Mouse (Mus musculus): Measurements from ENCODE around the gene Stip1.
"Not testable (repeated sequence)": the region's sequence is repeated elsewhere in the genome, so short reads cannot be mapped to it uniquely, and the experiment has no call there.

Stip1 gene

DNA sequence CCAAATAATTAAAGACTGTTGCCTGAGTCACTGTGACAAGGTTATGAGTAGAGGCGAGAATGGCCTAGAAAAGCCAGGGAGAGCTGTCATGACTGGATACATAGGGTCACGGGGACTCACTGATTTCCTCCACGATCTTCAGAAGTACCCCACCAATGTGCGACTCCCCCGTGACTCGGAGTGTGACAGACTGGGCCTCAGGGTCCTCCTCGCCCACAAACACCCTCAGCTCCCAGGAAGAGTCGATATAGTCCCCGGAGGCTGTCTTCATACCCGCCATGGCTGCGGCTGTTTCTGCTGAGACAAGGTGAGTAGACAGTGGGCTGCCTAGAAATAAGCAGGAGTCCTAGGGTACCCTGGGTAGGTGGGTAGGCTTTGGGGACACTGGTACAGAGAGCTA, 21.2 kb downstream of the Stip1 start:
- no peak for ATAC-seq (ENCODE audit: insufficient number of reproducible peaks, low FRiP score, low TSS enrichment)

- no peak for ATAC-seq (ENCODE audit: insufficient number of reproducible peaks, low FRiP score, low TSS enrichment)
These were observed 22.0 kb downstream of the Stip1 start for GRCm38 (mm10) chr19:7017541-7018457.

DNA sequence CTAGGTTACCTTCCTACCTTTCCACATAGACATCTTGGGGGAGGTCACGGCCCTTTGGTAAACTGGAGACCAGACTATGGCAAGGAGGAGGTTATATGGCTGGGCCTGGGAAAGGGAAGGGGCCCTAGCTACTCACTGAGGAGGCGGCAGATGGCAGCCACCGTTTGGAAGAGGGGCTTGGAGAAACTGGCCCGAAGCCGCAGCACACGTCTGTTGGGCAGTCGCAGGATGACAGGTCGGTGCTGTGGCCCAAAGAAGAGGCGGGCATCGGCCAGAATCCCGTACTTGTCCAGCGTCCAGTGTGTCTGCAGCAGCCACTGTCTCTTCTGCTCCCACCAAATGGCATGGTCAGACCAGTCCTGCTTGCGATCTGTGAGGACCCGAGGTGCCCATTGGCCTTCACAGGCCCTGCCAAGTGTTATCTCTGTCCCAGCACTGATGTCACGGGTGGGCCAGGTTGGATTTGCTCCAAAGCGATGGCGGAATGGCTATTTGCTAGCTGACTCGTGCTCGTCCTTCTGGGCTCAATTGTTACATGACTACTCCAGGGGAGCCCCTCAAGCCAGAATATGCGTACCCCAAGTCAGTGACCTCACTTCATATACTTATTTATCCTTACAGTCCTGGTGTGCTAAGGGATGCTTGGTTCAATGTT, 25.2 kb downstream of the Stip1 start:
- no peak for ATAC-seq (ENCODE audit: insufficient number of reproducible peaks, low FRiP score, low TSS enrichment)

DNA sequence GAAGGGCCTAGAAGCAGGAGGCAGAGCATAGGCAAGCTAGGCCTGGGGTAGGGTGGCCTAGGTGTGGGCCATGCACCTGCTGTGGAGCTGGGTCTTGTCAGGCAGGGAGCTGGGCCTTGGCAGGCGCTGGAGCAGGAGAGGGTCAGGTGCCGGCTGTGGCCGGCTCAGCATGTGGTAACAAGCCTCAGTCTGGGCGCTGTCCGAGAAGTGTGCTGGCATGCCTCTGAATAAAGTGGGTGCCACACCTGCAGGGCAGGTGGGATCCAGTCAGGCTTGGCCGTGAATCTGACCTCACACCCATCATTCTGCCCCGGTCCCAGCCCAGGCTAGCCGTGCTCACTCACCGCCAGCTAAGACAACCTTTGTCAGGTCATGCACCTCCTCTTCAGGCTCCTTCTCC, 25.8 kb downstream of the Stip1 start:
- ATAC-seq (ENCODE audit: insufficient number of reproducible peaks, low FRiP score, low TSS enrichment): no peak

- ATAC-seq (ENCODE audit: insufficient number of reproducible peaks, low FRiP score, low TSS enrichment): no peak
These were observed 27.3 kb downstream of the Stip1 start for GRCm38 (mm10) chr19:7012426-7012825.

- no peak for ATAC-seq (ENCODE audit: insufficient number of reproducible peaks, low FRiP score, low TSS enrichment)
These were observed 32.7 kb downstream of the Stip1 start for GRCm38 (mm10) chr19:7006892-7007593.

DNA sequence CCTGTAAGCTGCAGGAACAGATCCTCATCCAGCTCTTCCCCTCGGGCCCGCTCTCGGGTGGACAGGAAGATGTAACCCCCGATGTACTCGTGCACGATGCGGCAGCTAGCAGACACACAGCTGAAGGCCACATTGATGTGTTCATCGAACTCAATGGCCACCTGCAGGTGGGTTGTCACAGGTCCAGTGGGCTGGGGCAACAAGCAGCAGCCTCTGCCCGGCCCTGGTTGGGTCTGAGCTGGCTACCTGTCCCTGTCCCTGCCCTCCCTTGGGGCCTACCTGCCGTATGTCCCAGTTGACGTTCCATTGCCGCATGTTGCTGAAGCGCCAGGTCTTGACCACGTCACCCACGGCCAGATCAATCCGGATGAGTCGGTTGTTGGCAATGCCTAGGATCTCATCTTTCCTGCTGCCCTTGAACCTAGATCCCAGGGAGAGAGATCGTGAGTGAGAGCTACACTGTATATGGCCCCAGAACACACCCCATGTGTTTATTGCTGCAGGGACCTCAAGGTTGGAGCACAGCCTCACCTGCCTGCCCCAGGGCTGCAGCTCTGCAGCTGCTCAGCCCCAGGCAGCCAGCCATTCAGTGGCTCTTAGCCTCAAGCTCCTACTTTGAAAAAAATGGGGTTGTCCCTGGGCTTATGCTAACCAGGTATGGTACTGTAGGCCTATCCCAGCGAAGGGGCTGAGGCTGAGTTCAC, 40.3 kb downstream of the Stip1 start:
- no peak for ATAC-seq (ENCODE audit: insufficient number of reproducible peaks, low FRiP score, low TSS enrichment)

DNA sequence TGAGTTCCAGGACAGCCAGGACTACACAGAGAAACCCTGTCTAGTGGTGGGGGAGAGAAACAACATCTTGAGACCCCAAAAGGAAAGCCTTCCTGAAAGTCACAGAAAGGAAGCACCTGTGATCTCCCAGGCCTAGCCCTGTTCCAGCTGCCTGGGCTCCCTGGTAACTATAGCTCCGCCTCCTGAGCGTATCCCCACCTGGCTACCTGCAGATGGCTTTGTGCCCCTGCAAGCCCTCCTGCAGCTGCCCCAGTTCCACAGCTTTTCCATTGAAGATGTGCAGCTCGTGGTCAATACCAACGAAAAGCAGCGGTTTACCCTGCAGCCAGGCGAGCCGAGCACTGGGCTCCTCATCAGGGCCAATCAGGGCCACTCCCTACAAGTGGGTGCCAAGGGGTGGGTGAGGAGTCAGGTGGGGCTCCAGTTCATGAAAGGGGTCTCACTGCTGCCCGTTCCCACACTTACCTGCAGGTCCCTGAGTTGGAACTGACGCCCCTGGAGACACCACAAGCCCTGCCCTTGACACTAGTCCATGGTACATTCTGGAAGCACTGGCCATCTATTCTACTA, 42.0 kb downstream of the Stip1 start:
- ATAC-seq (ENCODE audit: insufficient number of reproducible peaks, low FRiP score, low TSS enrichment): no peak

DNA sequence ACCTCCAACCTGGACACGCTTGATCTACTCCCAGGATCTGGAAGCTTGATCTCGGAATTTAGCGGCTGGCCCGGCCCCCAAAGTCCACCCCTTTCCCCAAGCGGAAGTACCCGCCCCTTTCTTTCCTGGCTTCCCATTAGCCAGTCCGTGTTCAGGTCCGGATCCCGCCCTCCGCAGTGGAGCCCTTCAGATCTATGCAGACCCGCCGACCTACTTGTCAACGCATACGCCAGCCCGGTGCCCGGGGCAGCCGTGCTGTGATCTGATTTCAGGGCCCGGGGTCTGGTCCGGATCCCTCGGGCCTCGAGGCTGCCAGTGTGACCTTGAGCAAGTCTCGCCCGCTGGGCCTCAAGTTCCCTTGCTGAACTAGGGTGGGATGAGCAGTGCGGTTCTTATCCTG, 43.8 kb downstream of the Stip1 start, which contains the start of the genes Nudt22 and Trpt1:
Gene Nudt22 (minus strand): TSS at position 112 of the 400 bp plus-strand sequence.
Gene Trpt1 (plus strand): TSS at position 126 of the 400 bp plus-strand sequence.
- ATAC-seq (ENCODE audit: insufficient number of reproducible peaks, low FRiP score, low TSS enrichment): peak; percentile 64

GRCm38 (mm10) chr19:6995255-6995991, 44.3 kb downstream of the Stip1 start:
- no peak for ATAC-seq (ENCODE audit: insufficient number of reproducible peaks, low FRiP score, low TSS enrichment)

DNA sequence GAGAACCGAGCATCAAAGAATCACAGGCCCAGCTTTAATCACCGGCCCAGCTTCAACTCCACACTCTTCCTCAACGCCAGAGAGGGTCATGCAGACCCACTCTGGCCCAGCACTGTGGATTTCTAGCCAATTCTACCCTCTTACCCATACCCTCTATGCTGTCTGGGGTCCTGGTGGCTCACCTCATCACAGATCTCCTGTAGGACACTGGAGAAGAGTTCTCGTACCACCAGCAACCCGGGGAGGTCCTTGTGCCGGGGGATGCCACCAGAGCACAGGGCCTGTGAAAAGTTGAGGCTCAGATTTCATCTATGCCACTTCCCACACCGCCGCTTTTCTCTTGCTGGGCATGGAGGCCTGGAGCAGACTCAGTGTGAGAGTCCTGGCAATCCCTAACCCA, 45.3 kb downstream of the Stip1 start:
- no peak for ATAC-seq (ENCODE audit: insufficient number of reproducible peaks, low FRiP score, low TSS enrichment)

DNA sequence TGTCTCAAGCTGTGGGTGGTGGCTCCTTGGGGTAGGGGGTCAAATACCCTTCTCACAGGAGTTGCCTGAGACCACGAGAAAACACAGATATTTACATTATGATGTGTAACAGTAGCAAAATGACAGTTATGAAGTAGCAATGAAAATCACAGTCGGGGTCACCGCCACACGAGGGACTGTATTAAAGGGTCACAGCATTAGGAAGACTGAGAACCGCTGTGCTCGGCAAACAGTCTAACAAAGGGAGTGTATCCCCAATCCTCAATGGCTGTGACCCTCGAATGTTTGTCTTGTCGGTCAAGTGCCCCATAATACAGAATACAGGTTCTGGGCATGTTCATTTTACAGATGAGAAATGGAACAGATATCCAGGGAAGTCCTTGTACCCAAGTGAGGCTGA, 45.8 kb downstream of the Stip1 start:
- ATAC-seq (ENCODE audit: insufficient number of reproducible peaks, low FRiP score, low TSS enrichment): no peak

DNA sequence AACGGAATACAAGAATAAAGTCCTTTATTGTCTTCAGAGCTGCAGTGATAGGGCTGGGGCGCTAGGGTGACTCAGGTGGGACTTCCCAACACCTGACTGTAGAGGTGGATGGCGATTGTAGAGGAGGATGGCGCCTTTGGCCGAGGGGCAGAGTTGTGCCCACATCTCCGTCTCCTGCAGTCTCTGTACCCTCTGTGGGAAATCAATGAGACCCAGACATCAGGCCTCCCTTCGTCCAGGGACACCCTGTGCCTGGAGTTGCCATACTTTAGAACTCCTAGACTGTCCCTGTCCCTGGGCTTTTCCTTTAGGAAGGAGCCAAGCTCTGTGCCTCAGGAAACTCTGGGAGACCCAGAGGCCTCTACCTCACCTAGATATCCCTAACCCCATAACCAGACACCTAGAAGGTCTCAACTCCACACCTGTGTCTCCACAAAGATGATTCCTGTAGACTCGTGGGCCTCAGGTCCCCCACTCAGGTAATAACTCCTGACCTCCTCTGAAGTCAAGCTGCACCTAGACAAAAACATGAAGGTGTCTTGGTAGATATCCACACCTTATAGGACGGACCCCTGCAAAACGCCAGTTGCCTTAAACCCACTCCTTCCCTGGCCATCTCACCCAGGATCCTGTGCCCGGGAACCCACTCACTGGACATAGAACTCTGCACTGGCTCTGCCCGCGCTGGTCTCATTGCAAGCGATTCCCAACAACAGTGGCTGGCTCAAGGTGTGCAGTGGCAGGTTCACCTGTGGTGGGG, 46.6 kb downstream of the Stip1 start:
- no peak for ATAC-seq (ENCODE audit: insufficient number of reproducible peaks, low FRiP score, low TSS enrichment)

GRCm38 (mm10) chr19:6992011-6992858, 47.5 kb downstream of the Stip1 start, which contains the start of gene Dnajc4:
Gene Dnajc4, minus strand, starts transcription at chr19:6992572.
- ATAC-seq (ENCODE audit: insufficient number of reproducible peaks, low FRiP score, low TSS enrichment): peak; percentile 85

DNA sequence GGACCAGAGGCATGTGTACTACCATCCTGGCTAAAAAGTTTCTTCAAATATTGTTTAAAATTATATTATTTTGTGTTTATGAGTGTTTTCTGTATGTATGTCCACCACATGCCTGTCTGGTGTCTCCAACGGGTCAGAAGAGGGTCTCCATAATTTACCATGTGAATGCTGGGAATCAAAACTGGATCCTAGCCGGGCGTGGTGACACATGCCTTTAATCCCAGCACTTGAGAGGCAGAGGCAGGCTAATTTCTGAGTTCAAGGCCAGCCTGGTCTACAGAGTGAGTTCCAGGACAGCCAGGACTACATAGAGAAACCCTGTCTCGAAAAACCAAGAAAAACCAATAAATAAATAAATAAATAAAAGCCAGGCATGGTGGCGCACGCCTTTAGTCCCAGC, 48.6 kb downstream of the Stip1 start:
- not testable (repeated sequence) for ATAC-seq (ENCODE audit: insufficient number of reproducible peaks, low FRiP score, low TSS enrichment)

DNA sequence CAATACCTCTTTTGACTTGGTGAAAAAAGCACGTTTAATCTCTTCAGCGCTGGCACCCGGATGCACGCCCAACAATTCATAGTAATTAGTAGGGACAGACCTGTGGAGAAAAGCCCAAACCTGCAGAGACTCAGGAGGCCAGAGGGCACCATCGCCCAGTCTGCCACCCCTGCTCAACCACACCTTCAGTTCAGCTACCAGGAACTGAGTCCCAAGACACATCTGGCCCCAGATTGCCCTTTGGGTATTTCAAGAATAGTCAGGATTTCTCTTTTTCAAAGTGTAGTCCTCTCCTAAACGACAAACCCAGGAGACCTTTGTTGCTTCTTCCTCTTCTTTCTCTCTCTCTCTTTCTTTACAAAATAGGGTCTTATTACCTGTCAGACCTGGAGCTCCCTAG, 49.1 kb downstream of the Stip1 start:
- ATAC-seq (ENCODE audit: insufficient number of reproducible peaks, low FRiP score, low TSS enrichment): no peak

GRCm38 (mm10) chr19:6989251-6989650, 50.5 kb downstream of the Stip1 start:
- ATAC-seq (ENCODE audit: insufficient number of reproducible peaks, low FRiP score, low TSS enrichment): no peak

DNA sequence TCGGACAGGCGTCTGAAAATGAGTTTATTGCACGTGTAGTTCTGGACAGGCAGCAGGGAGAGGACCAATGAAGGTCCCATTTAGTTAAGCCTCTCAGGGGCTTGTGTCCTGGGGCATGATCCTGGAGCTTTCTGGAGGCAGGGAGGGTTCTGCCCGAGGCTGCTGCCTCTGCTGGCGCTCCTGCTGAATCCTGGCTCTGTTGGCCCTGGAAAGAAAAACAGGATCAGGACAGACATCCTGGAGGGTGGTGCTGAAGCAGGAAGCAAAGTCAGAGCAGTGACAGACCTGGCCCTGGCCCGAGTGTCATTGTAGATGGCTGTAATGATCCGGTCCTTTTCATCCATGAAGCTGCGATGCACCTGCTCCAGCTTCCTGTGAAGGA, 51.9 kb downstream of the Stip1 start:
- ATAC-seq (ENCODE audit: insufficient number of reproducible peaks, low FRiP score, low TSS enrichment): no peak
